Mouse (Mus musculus): Measurements from ENCODE around the gene Ccr4.
"Not testable (repeated sequence)": the region's sequence is repeated elsewhere in the genome, so short reads cannot be mapped to it uniquely, and the experiment has no call there.

The Ccr4 gene

GRCm38 (mm10) chr9:114522501-114522900 lies 17.8 kb upstream of the Ccr4 start:
- no peak for DNase-seq (ENCODE audit: low read depth)

GRCm38 (mm10) chr9:114522041-114522440 lies 17.3 kb upstream of the Ccr4 start:
- DNase-seq (ENCODE audit: low read depth) = no peak

GRCm38 (mm10) chr9:114520529-114520928 lies 15.8 kb upstream of the Ccr4 start:
- DNase-seq (ENCODE audit: low read depth) = not testable (repeated sequence)

- no peak for DNase-seq (ENCODE audit: low read depth)
Observed at GRCm38 (mm10) chr9:114518812-114519477, 14.2 kb upstream of the Ccr4 start.

- DNase-seq (ENCODE audit: low read depth) = no peak
Observed at GRCm38 (mm10) chr9:114517924-114518497, 13.3 kb upstream of the Ccr4 start.

GRCm38 (mm10) chr9:114515364-114515763 lies 10.6 kb upstream of the Ccr4 start, which contains the start of gene C130032M10Rik:
TSS of gene C130032M10Rik (plus strand) at chr9:114515697.
- peak; percentile 59 for DNase-seq (ENCODE audit: low read depth)

- DNase-seq (ENCODE audit: low read depth) = no peak
Observed at GRCm38 (mm10) chr9:114512831-114513230, 8.1 kb upstream of the Ccr4 start.

GRCm38 (mm10) chr9:114509785-114510184 lies 5.1 kb upstream of the Ccr4 start:
- DNase-seq (ENCODE audit: low read depth) = no peak

- no peak for DNase-seq (ENCODE audit: low read depth)
Observed at GRCm38 (mm10) chr9:114507421-114507820, 2.7 kb upstream of the Ccr4 start.

GRCm38 (mm10) chr9:114506564-114506963 lies 1.8 kb upstream of the Ccr4 start:
- DNase-seq (ENCODE audit: low read depth) = no peak

- DNase-seq (ENCODE audit: low read depth) = peak; percentile 56
Observed at GRCm38 (mm10) chr9:114502711-114503427, 1.8 kb downstream of the Ccr4 start.

GRCm38 (mm10) chr9:114501913-114502312 lies 2.8 kb downstream of the Ccr4 start:
- no peak for DNase-seq (ENCODE audit: low read depth)

- DNase-seq (ENCODE audit: low read depth) = no peak
Observed at GRCm38 (mm10) chr9:114501111-114501510, 3.6 kb downstream of the Ccr4 start.

GRCm38 (mm10) chr9:114499783-114500515 lies 4.8 kb downstream of the Ccr4 start:
- DNase-seq (ENCODE audit: low read depth) = peak; percentile 82

- peak; percentile 93 for DNase-seq (ENCODE audit: low read depth)
Observed at GRCm38 (mm10) chr9:114498218-114498617, 6.5 kb downstream of the Ccr4 start.

- no peak for DNase-seq (ENCODE audit: low read depth)
Observed at GRCm38 (mm10) chr9:114496469-114496868, 8.2 kb downstream of the Ccr4 start.

GRCm38 (mm10) chr9:114487481-114488258 lies 17.0 kb downstream of the Ccr4 start:
- peak; percentile 68 for DNase-seq (ENCODE audit: low read depth)

GRCm38 (mm10) chr9:114486808-114487207 lies 17.9 kb downstream of the Ccr4 start:
- no peak for DNase-seq (ENCODE audit: low read depth)

- DNase-seq (ENCODE audit: low read depth) = no peak
Observed at GRCm38 (mm10) chr9:114484771-114485170, 19.9 kb downstream of the Ccr4 start.

- no peak for DNase-seq (ENCODE audit: low read depth)
Observed at GRCm38 (mm10) chr9:114480940-114481339, 23.8 kb downstream of the Ccr4 start.

- DNase-seq (ENCODE audit: low read depth) = no peak
Observed at GRCm38 (mm10) chr9:114477019-114477418, 27.7 kb downstream of the Ccr4 start.

- no peak for DNase-seq (ENCODE audit: low read depth)
Observed at GRCm38 (mm10) chr9:114471892-114472291, 32.8 kb downstream of the Ccr4 start.

Data from NIH3T3 (cell line).